Mouse (Mus musculus): ENCODE measurements at regions not wholly inside any gene's neighbourhood (a gene's known extent, or its start where the extent isn't known, plus 50 kb on each side); places are given as distances from the start of the nearest gene placed in this dataset.

- TF ChIP-seq CTCF (IDR thresholded peaks at IDR 0.05; ENCODE audit: low read depth), result no peak
- Histone ChIP-seq H3K27me3 (replicated peaks; ENCODE audit: control insufficient read depth, insufficient read depth, low read length) (no peaks in the 10 kb centered on the region), H3K27ac (ENCODE audit: low read depth, low read length) (no peak overlapping the region), H3K9me3 (ENCODE audit: control insufficient read depth) (no peaks in the 10 kb centered on the region), H3K4me3 (ENCODE audit: low read depth, low read length) (no peak overlapping the region), H3K4me2 (replicated peaks; ENCODE audit: low read depth) (no peak overlapping the region), H3K36me3 (ENCODE audit: control insufficient read depth, insufficient read depth) (no peaks in the 10 kb centered on the region), H3K9ac (ENCODE audit: low read depth, low read length) (no peak overlapping the region), H3K4me1 (replicated peaks; ENCODE audit: control insufficient read depth, insufficient read depth, low read length) (no peaks in the 10 kb centered on the region)
- ATAC-seq, result no peak
- WGBS, result 86% methylated on average over 4 of the region's 4 CpGs
Measured at GRCm38 (mm10) chr1:125084906-125085305, 350.6 kb downstream of the Actr3 start.

- no peak overlapping the region for H3K4me2 ChIP-seq (replicated peaks; ENCODE audit: low read depth)
- H3K9ac ChIP-seq (ENCODE audit: low read depth, low read length), result no peak overlapping the region
- TF ChIP-seq CTCF (IDR thresholded peaks at IDR 0.05; ENCODE audit: low read depth), result no peak
- H3K27ac ChIP-seq (ENCODE audit: low read depth, low read length), result no peak overlapping the region
- 48% methylated on average over 4 of the region's 4 CpGs for WGBS
- H3K36me3 ChIP-seq (ENCODE audit: control insufficient read depth, insufficient read depth), result no peaks in the 10 kb centered on the region
- no peaks in the 10 kb centered on the region for H3K4me1 ChIP-seq (replicated peaks; ENCODE audit: control insufficient read depth, insufficient read depth, low read length)
- H3K27me3 ChIP-seq (replicated peaks; ENCODE audit: control insufficient read depth, insufficient read depth, low read length), result no peaks in the 10 kb centered on the region
- no peak for ATAC-seq
- no peak overlapping the region for H3K4me3 ChIP-seq (ENCODE audit: low read depth, low read length)
- H3K9me3 ChIP-seq (ENCODE audit: control insufficient read depth), result no peaks in the 10 kb centered on the region
Measured at GRCm38 (mm10) chr1:125039572-125040326, 395.8 kb downstream of the Actr3 start.

- Histone ChIP-seq H3K9me3 (ENCODE audit: control insufficient read depth) (no peaks in the 10 kb centered on the region), H3K4me1 (replicated peaks; ENCODE audit: control insufficient read depth, insufficient read depth, low read length) (no peaks in the 10 kb centered on the region), H3K27me3 (replicated peaks; ENCODE audit: control insufficient read depth, insufficient read depth, low read length) (no peaks in the 10 kb centered on the region), H3K4me2 (replicated peaks; ENCODE audit: low read depth) (no peak overlapping the region), H3K4me3 (ENCODE audit: low read depth, low read length) (no peak overlapping the region), H3K36me3 (ENCODE audit: control insufficient read depth, insufficient read depth) (no peaks in the 10 kb centered on the region), H3K27ac (ENCODE audit: low read depth, low read length) (no peak overlapping the region), H3K9ac (ENCODE audit: low read depth, low read length) (no peak overlapping the region)
- 92% methylated on average over 4 of the region's 4 CpGs for WGBS
- no peak for TF ChIP-seq CTCF (IDR thresholded peaks at IDR 0.05; ENCODE audit: low read depth)
- no peak for ATAC-seq
Measured at GRCm38 (mm10) chr1:125013301-125013700, 422.2 kb downstream of the Actr3 start.

GRCm38 (mm10) chr1:125011893-125012292, 423.6 kb downstream of the Actr3 start:
- no peaks in the 10 kb centered on the region for H3K36me3 ChIP-seq (ENCODE audit: control insufficient read depth, insufficient read depth)
- no peak for ATAC-seq
- TF ChIP-seq CTCF (IDR thresholded peaks at IDR 0.05; ENCODE audit: low read depth), result no peak
- WGBS, result 65% methylated on average over 2 of the region's 2 CpGs
- no peaks in the 10 kb centered on the region for H3K4me1 ChIP-seq (replicated peaks; ENCODE audit: control insufficient read depth, insufficient read depth, low read length)
- H3K4me2 ChIP-seq (replicated peaks; ENCODE audit: low read depth), result no peak overlapping the region
- H3K27ac ChIP-seq (ENCODE audit: low read depth, low read length), result no peak overlapping the region
- H3K27me3 ChIP-seq (replicated peaks; ENCODE audit: control insufficient read depth, insufficient read depth, low read length), result no peaks in the 10 kb centered on the region
- no peaks in the 10 kb centered on the region for H3K9me3 ChIP-seq (ENCODE audit: control insufficient read depth)
- H3K9ac ChIP-seq (ENCODE audit: low read depth, low read length), result no peak overlapping the region
- no peak overlapping the region for H3K4me3 ChIP-seq (ENCODE audit: low read depth, low read length)

GRCm38 (mm10) chr1:124997577-124997976, 437.9 kb downstream of the Actr3 start:
- H3K36me3 ChIP-seq (ENCODE audit: control insufficient read depth, insufficient read depth), result no peaks in the 10 kb centered on the region
- no peak for TF ChIP-seq CTCF (IDR thresholded peaks at IDR 0.05; ENCODE audit: low read depth)
- H3K9me3 ChIP-seq (ENCODE audit: control insufficient read depth), result no peaks in the 10 kb centered on the region
- H3K27me3 ChIP-seq (replicated peaks; ENCODE audit: control insufficient read depth, insufficient read depth, low read length), result no peaks in the 10 kb centered on the region
- ATAC-seq, result no peak
- H3K4me1 ChIP-seq (replicated peaks; ENCODE audit: control insufficient read depth, insufficient read depth, low read length), result no peaks in the 10 kb centered on the region
- no peak overlapping the region for H3K4me3 ChIP-seq (ENCODE audit: low read depth, low read length)
- H3K4me2 ChIP-seq (replicated peaks; ENCODE audit: low read depth), result no peak overlapping the region
- H3K27ac ChIP-seq (ENCODE audit: low read depth, low read length), result no peak overlapping the region
- no peak overlapping the region for H3K9ac ChIP-seq (ENCODE audit: low read depth, low read length)
- 47% methylated on average over 1 of the region's 1 CpGs for WGBS

GRCm38 (mm10) chr1:124950849-124951248, 484.7 kb downstream of the Actr3 start:
- TF ChIP-seq CTCF (IDR thresholded peaks at IDR 0.05; ENCODE audit: low read depth), result no peak
- Histone ChIP-seq H3K4me1 (replicated peaks; ENCODE audit: control insufficient read depth, insufficient read depth, low read length) (no peaks in the 10 kb centered on the region), H3K27me3 (replicated peaks; ENCODE audit: control insufficient read depth, insufficient read depth, low read length) (no peaks in the 10 kb centered on the region), H3K27ac (ENCODE audit: low read depth, low read length) (no peak overlapping the region), H3K4me3 (ENCODE audit: low read depth, low read length) (no peak overlapping the region), H3K9ac (ENCODE audit: low read depth, low read length) (no peak overlapping the region), H3K9me3 (ENCODE audit: control insufficient read depth) (no peaks in the 10 kb centered on the region), H3K36me3 (ENCODE audit: control insufficient read depth, insufficient read depth) (no peaks in the 10 kb centered on the region), H3K4me2 (replicated peaks; ENCODE audit: low read depth) (no peak overlapping the region)
- no peak for ATAC-seq
